In the genomic region with DNA sequence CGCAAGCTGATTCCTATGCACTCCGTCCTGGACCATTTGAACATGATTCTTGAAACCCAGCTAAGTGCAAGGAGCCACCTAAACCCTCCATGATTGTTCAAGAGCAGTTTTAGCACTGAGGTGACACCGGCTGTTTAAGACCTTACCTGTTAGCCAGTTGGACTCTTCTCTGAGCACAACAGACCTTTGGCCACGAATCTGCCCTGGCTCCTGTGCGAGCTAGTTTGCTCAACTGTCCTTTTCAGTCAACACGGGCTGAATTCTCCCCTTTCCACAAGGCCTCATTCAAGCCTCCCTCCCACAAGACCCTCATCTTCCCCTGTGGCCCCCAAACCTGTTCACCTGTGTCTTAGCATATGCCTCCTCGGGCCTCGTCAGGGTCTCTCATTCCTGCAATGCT, we compare ENCODE assay signal across 22 mouse cellular contexts.
"Had no signal": no experiment of that assay in that cellular context is flagged by ENCODE, and none has a peak within 500 bp of the region (broad histone marks: within the 10 kb centered on the region; RNA-seq: fewer than 3 reads in every experiment).

No protein-coding gene starts in this region.

- H3K27ac ChIP-seq: heart, embryonic 13.5 days; heart, embryonic 15.5 days; hindbrain, embryonic 13.5 days; hindbrain, embryonic 15.5 days; hindbrain, postnatal 0 days; limb, embryonic 13.5 days; limb, embryonic 15.5 days; liver, embryonic 14.5 days had no signal

- H3K9ac ChIP-seq: heart, embryonic 13.5 days; heart, embryonic 15.5 days; hindbrain, embryonic 13.5 days; hindbrain, embryonic 15.5 days; limb, embryonic 13.5 days; limb, embryonic 15.5 days; liver, embryonic 14.5 days had no signal

- H3K4me2 ChIP-seq: heart, embryonic 11.5 days; heart, embryonic 13.5 days; heart, embryonic 15.5 days; hindbrain, embryonic 13.5 days; hindbrain, embryonic 15.5 days; limb, embryonic 13.5 days; limb, embryonic 15.5 days; liver, embryonic 11.5 days had no signal

- H3K4me1 ChIP-seq: hindbrain, embryonic 13.5 days; hindbrain, embryonic 15.5 days had no signal

- ATAC-seq: hindbrain, postnatal 0 days; intestine, embryonic 16.5 days had no signal

- H3K27me3 ChIP-seq: heart, embryonic 13.5 days; heart, embryonic 15.5 days; hindbrain, embryonic 13.5 days; hindbrain, embryonic 15.5 days; limb, embryonic 13.5 days; limb, embryonic 15.5 days had no signal

- H3K9me3 ChIP-seq: heart, embryonic 13.5 days; heart, embryonic 15.5 days; hindbrain, embryonic 13.5 days; hindbrain, embryonic 15.5 days; limb, embryonic 13.5 days; limb, embryonic 15.5 days had no signal

- H3K36me3 ChIP-seq: heart, embryonic 13.5 days; heart, embryonic 15.5 days; hindbrain, embryonic 13.5 days; hindbrain, embryonic 15.5 days; limb, embryonic 13.5 days; limb, embryonic 15.5 days had no signal

- H3K4me3 ChIP-seq: heart, embryonic 13.5 days; heart, embryonic 15.5 days; hindbrain, embryonic 13.5 days; hindbrain, embryonic 15.5 days; limb, embryonic 13.5 days; limb, embryonic 15.5 days had no signal

- DNase-seq: gastrocnemius, postnatal 14 days; gastrocnemius, postnatal 36 days; heart, adult 18-20 months; heart, postnatal 14 days; heart, postnatal 36 days; kidney, postnatal 10 days; kidney, postnatal 25 days; layer of hippocampus, adult 9-11 months; layer of hippocampus, postnatal 36 days; left cerebral cortex, postnatal 4 days; lung, adult 18-20 months had no signal
